Mouse (Mus musculus) liver, postnatal 0 days (tissue): ENCODE results near the gene Tgfbrap1. TPM values are rescaled to one million over a fixed set of nuclear protein-coding genes. Genes with fewer than 3 reads are reported as not detected.

Source experiments
- ATAC-seq: fragments of 200-750 bp; cut with Nextera tagmentation; 2 replicates; pipeline ENCODE4 v1.8.0; 2017; ENCODE audit warnings: mild to moderate bottlenecking, moderate library complexity
- DNase-seq: peaks from one replicate; pipeline ENCODE4 v3.0.0-alpha.2; 2016
- H3K27ac ChIP-seq: fragments of 300-500 bp; sonication (generic); 2 replicates; pipeline ENCODE4 v1.5.1; 2014; ENCODE audit warnings: antibody characterized with exemption, moderate library complexity, mild to moderate bottlenecking, low read depth
- H3K27me3 ChIP-seq: fragments of 300-500 bp; sonication (generic); 2 replicates; pipeline ENCODE4 v1.6.1; 2014; ENCODE audit warnings: low read length, control low read depth, mixed read lengths; ENCODE audit not compliant: insufficient read depth
- H3K36me3 ChIP-seq: fragments of 300-500 bp; sonication (generic); replicated peaks from 2 replicates; pipeline ENCODE4 v1.6.1; 2014; ENCODE audit warnings: mild to moderate bottlenecking, control low read depth, low read length, moderate library complexity, mixed read lengths; ENCODE audit not compliant: insufficient read depth
- H3K4me1 ChIP-seq: fragments of 300-500 bp; sonication (generic); 2 replicates; pipeline ENCODE4 v1.6.1; 2014; ENCODE audit warnings: antibody characterized with exemption, mild to moderate bottlenecking, control low read depth; ENCODE audit not compliant: insufficient read depth
- H3K4me2 ChIP-seq: fragments of 300-500 bp; sonication (generic); 2 replicates; pipeline ENCODE4 v1.6.1; 2014; ENCODE audit warnings: low read depth, mild to moderate bottlenecking, low read length, moderate library complexity, mixed read lengths
- H3K4me3 ChIP-seq: fragments of 300-500 bp; sonication (generic); 2 replicates; pipeline ENCODE4 v1.5.1; 2014; ENCODE audit warnings: low read depth, low read length
- H3K9ac ChIP-seq: fragments of 300-500 bp; sonication (generic); replicated peaks from 2 replicates; pipeline ENCODE4 v1.6.1; 2014; ENCODE audit warnings: mild to moderate bottlenecking, moderate library complexity
- H3K9me3 ChIP-seq: fragments of 300-500 bp; sonication (generic); 2 replicates; pipeline ENCODE4 v1.6.1; 2016; ENCODE audit warnings: mild to moderate bottlenecking, control low read depth, low read length, mixed read lengths
- CTCF ChIP-seq: sonication (generic); IDR thresholded peaks from 2 replicates; pipeline ENCODE4 v1.5.1; 2016; ENCODE audit warnings: antibody characterized with exemption, low read depth
- EP300 ChIP-seq: IDR thresholded peaks from 2 replicates; pipeline ENCODE4 v1.6.1; 2016; ENCODE audit warnings: antibody characterized with exemption, low read depth, mild to moderate bottlenecking
- WGBS: fragments of 180-500 bp; shearing (Covaris S2); extraction: QIAGEN DNeasy Blood & Tissue Kit; methylation state at CpG from one replicate; pipeline ENCODE4 v1.1.7; 2014; ENCODE audit not compliant: insufficient replicate concordance; 5-methylcytosine and 5-hydroxymethylcytosine counted together
- polyA plus RNA-seq: library from polyadenylated mRNA; unstranded; fragments of >200 nt; fragmentation: Nextera tagmentation; extraction: Ambion mirVana; gene quantifications from 2 replicates; pipeline ENCODE4 v1.2.1, GENCODE M21; 2015

Tgfbrap1 gene
- polyA plus RNA-seq, 1 experiment from 2014 or later: 2.6 TPM

GRCm38 (mm10) chr1:43131591-43131990 lies 33.2 kb upstream of the Tgfbrap1 start:
- no peak overlapping the region for H3K4me2 ChIP-seq
- WGBS: 79% methylated on average over 9 of the region's 9 CpGs
- TF ChIP-seq CTCF (no peak), EP300 (no peak)
- no peaks in the 10 kb centered on the region for H3K4me1 ChIP-seq
- no peaks in the 10 kb centered on the region for H3K36me3 ChIP-seq
- no peak overlapping the region for H3K4me3 ChIP-seq
- DNase-seq (no peak), ATAC-seq (no peak)
- H3K9ac ChIP-seq: no peak overlapping the region
- no peaks in the 10 kb centered on the region for H3K27me3 ChIP-seq
- no peaks in the 10 kb centered on the region for H3K9me3 ChIP-seq
- H3K27ac ChIP-seq: no peak overlapping the region

GRCm38 (mm10) chr1:43130219-43130981 lies 32.0 kb upstream of the Tgfbrap1 start:
- WGBS: 78% methylated on average over 5 of the region's 5 CpGs
- no peak overlapping the region for H3K9ac ChIP-seq
- ATAC-seq: no peak
- H3K9me3 ChIP-seq: no peaks in the 10 kb centered on the region
- H3K4me3 ChIP-seq: no peak overlapping the region
- no peaks in the 10 kb centered on the region for H3K4me1 ChIP-seq
- H3K27ac ChIP-seq: no peak overlapping the region
- no peak for DNase-seq
- TF ChIP-seq CTCF (no peak), EP300 (no peak)
- no peaks in the 10 kb centered on the region for H3K36me3 ChIP-seq
- no peak overlapping the region for H3K4me2 ChIP-seq
- no peaks in the 10 kb centered on the region for H3K27me3 ChIP-seq

- Histone ChIP-seq H3K4me3 (no peak overlapping the region), H3K4me2 (no peak overlapping the region), H3K27ac (no peak overlapping the region), H3K9me3 (no peaks in the 10 kb centered on the region), H3K9ac (no peak overlapping the region), H3K27me3 (no peaks in the 10 kb centered on the region), H3K36me3 (no peaks in the 10 kb centered on the region), H3K4me1 (no peaks in the 10 kb centered on the region)
- DNase-seq (no peak), ATAC-seq (no peak)
- WGBS: 73% methylated on average over 8 of the region's 8 CpGs
- no peak for TF ChIP-seq CTCF
- no peak for TF ChIP-seq EP300
These were observed 29.6 kb upstream of the Tgfbrap1 start for GRCm38 (mm10) chr1:43127820-43128610.

- Histone ChIP-seq H3K9me3 (no peaks in the 10 kb centered on the region), H3K4me1 (no peaks in the 10 kb centered on the region), H3K27me3 (no peaks in the 10 kb centered on the region), H3K36me3 (no peaks in the 10 kb centered on the region), H3K9ac (no peak overlapping the region), H3K4me2 (no peak overlapping the region), H3K27ac (no peak overlapping the region), H3K4me3 (no peak overlapping the region)
- no peak for TF ChIP-seq EP300
- TF ChIP-seq CTCF: no peak
- ATAC-seq (no peak), DNase-seq (no peak)
These were observed 28.8 kb upstream of the Tgfbrap1 start for GRCm38 (mm10) chr1:43127196-43127595.

- no peaks in the 10 kb centered on the region for H3K9me3 ChIP-seq
- no peak overlapping the region for H3K4me2 ChIP-seq
- H3K4me3 ChIP-seq: no peak overlapping the region
- H3K36me3 ChIP-seq: no peaks in the 10 kb centered on the region
- ATAC-seq (no peak), DNase-seq (no peak)
- WGBS: 63% methylated on average over 4 of the region's 4 CpGs
- no peaks in the 10 kb centered on the region for H3K4me1 ChIP-seq
- no peak overlapping the region for H3K9ac ChIP-seq
- H3K27ac ChIP-seq: no peak overlapping the region
- no peaks in the 10 kb centered on the region for H3K27me3 ChIP-seq
- no peak for TF ChIP-seq CTCF
- no peak for TF ChIP-seq EP300
These were observed 26.3 kb upstream of the Tgfbrap1 start for GRCm38 (mm10) chr1:43124726-43125125.

GRCm38 (mm10) chr1:43122616-43123015 lies 24.2 kb upstream of the Tgfbrap1 start:
- H3K4me3 ChIP-seq: no peak overlapping the region
- H3K27ac ChIP-seq: no peak overlapping the region
- no peaks in the 10 kb centered on the region for H3K4me1 ChIP-seq
- no peak overlapping the region for H3K9ac ChIP-seq
- DNase-seq: no peak
- H3K27me3 ChIP-seq: no peaks in the 10 kb centered on the region
- H3K9me3 ChIP-seq: no peaks in the 10 kb centered on the region
- H3K36me3 ChIP-seq: peaks cover 8% of the 10 kb centered on the region
- H3K4me2 ChIP-seq: no peak overlapping the region
- ATAC-seq: no peak
- TF ChIP-seq EP300: no peak
- no peak for TF ChIP-seq CTCF
- WGBS: 84% methylated on average over 2 of the region's 2 CpGs
